Mouse (Mus musculus): ENCODE data around the gene Rft1.

DNA sequence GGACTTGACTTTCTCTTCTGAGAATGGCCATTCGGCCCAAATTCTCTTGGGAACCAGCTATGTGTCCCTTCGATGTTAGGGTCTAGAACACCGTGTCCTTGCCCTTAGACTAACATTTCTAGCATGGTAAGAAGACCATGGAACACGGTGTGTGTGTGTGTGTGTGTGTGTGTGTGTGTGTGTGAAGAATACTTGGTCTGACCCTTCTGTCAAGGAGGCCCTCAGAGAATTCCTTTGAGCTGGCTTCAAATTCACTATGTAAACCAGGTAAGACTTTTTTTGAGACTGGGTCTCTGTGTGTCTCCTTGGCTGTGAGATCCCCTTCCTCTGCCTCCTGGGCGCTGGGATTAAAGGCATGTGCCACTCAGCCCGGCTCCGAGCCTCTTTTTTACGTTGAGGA, 31.6 kb upstream of the Rft1 start:
- TF ChIP-seq POLR2A (IDR thresholded peaks at IDR 0.05; ENCODE audit: borderline replicate concordance, extremely low read depth, low read depth, low read length) = no peak
- no peak for TF ChIP-seq CTCF (IDR thresholded peaks at IDR 0.05; ENCODE audit: insufficient read depth, low read length)
